ENCODE assay signal across 27 mouse cellular contexts in the genomic region with DNA sequence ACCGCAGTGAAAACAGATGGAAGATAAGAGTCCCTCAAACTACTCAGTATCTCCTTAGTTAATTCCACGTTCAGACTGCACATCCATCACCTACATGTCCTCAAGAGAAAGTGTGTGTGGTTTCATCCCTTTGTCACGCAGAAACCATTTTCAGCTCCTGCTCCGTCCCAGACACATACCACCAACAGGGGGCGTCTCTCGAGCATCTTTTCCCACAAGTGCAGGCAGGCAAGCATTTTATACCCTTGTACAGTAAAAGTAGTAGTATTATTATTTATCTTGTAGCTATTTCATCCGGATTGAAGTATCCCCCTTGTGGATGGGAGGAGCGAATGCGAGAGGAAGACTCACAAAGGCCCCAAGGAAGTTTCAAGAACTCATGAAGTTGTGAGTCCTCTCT.
DNase-seq lines count a peak whose midpoint lies in the region; ATAC-seq and TF ChIP-seq lines count a peak whose summit lies in the region.
"Had no signal": no experiment of that assay in that cellular context is flagged by ENCODE, and none has a peak within 500 bp of the region (broad histone marks: within the 10 kb centered on the region; RNA-seq: fewer than 3 reads in every experiment).

No protein-coding gene starts in this region.

- POLR2A ChIA-PET in Patski (lab: Charles Lee), result no interaction called here

- H3K27ac ChIP-seq in left cerebral cortex, adult 2 months, result peak overlapping the region; percentile 60
- H3K27ac ChIP-seq: embryonic facial prominence, embryonic 10.5 days; embryonic facial prominence, embryonic 15.5 days; forebrain, embryonic 13.5 days; hindbrain, embryonic 10.5 days; hindbrain, embryonic 15.5 days; liver, embryonic 13.5 days; midbrain, embryonic 12.5 days; neural tube, embryonic 12.5 days had no signal

- peak; percentile 25 for TF ChIP-seq CTCF in left cerebral cortex, adult 2 months (IDR thresholded peaks at IDR 0.05)
- TF ChIP-seq CTCF in Patski (IDR thresholded peaks at IDR 0.05), result peak; percentile 39

- DNase-seq in left cerebral cortex, adult 2 months (ENCODE audit: extremely low spot score in 1 of 2, low spot score in 2 of 2), result no peak
- no peak for DNase-seq in left cerebral cortex, adult 8-10 months (ENCODE audit: low spot score in 2 of 2)
- DNase-seq in ES-CJ7 (ENCODE audit: low read depth, low spot score), result peak; percentile 41
- DNase-seq in Patski (ENCODE audit: low read depth, low spot score), result no peak
- DNase-seq in urinary bladder, postnatal 4 days (ENCODE audit: low spot score in 2 of 2), result no peak
- no peak for DNase-seq in layer of hippocampus, postnatal 36 days
- DNase-seq: adrenal gland, postnatal 14 days; B cell, adult 2 months; cerebellum, adult 11-12 months; cerebellum, postnatal 10 days; heart, postnatal 14 days; kidney, adult 18-20 months; kidney, postnatal 4 days; left cerebral cortex, postnatal 4 days; liver, embryonic 13.5 days; lung, embryonic 14.5 days; spleen, adult 18-20 months; thymus, postnatal 14 days had no signal

- H3K4me3 ChIP-seq in left cerebral cortex, adult 2 months, result no peak overlapping the region
- H3K4me3 ChIP-seq: embryonic facial prominence, embryonic 10.5 days; embryonic facial prominence, embryonic 15.5 days; forebrain, embryonic 13.5 days; hindbrain, embryonic 10.5 days; hindbrain, embryonic 15.5 days; liver, embryonic 13.5 days; midbrain, embryonic 12.5 days; myocyte; neural tube, embryonic 12.5 days had no signal

- in situ Hi-C loops in Patski (cut with MboI; ENCODE audit: low pct_unique_long_range_greater_than_20kb), result no loop called here

- intact Hi-C loops in left cerebral cortex, adult 2 months (cut with DNase I), result loop anchor here (5.0 kb wide), 4 partner anchors 40 to 420 kb away; no protein-coding TSS in a partner anchor

- CTCF ChIA-PET in Patski (lab: Charles Lee), result interaction anchor here (0.9 to 2.3 kb wide), 5 partner anchors 8 to 180 kb away, joined by 3 to 10 read pairs (median 3); no protein-coding TSS in a partner anchor

- ATAC-seq in Patski, result no peak
- peak; percentile 14; the same call in 1 of the 2 replicates for ATAC-seq in megakaryocyte-erythroid progenitor cell, adult 5-6 weeks (replicated peaks; ENCODE audit: low FRiP score, low TSS enrichment, poor library complexity, severe bottlenecking)
- ATAC-seq: forebrain, embryonic 13.5 days had no signal

- no peaks in the 10 kb centered on the region for H3K27me3 ChIP-seq in Patski
- H3K27me3 ChIP-seq: embryonic facial prominence, embryonic 15.5 days; forebrain, embryonic 13.5 days; hindbrain, embryonic 15.5 days; liver, embryonic 13.5 days; midbrain, embryonic 12.5 days; neural tube, embryonic 12.5 days had no signal
